Mouse (Mus musculus): ENCODE measurements around the gene Msi2. TPM values are rescaled to one million over a fixed set of nuclear protein-coding genes. Genes with fewer than 3 reads are reported as not detected.

The Msi2 gene
- polyA plus RNA-seq, 1 experiment from 2014 or later, result 41.0 TPM

DNA sequence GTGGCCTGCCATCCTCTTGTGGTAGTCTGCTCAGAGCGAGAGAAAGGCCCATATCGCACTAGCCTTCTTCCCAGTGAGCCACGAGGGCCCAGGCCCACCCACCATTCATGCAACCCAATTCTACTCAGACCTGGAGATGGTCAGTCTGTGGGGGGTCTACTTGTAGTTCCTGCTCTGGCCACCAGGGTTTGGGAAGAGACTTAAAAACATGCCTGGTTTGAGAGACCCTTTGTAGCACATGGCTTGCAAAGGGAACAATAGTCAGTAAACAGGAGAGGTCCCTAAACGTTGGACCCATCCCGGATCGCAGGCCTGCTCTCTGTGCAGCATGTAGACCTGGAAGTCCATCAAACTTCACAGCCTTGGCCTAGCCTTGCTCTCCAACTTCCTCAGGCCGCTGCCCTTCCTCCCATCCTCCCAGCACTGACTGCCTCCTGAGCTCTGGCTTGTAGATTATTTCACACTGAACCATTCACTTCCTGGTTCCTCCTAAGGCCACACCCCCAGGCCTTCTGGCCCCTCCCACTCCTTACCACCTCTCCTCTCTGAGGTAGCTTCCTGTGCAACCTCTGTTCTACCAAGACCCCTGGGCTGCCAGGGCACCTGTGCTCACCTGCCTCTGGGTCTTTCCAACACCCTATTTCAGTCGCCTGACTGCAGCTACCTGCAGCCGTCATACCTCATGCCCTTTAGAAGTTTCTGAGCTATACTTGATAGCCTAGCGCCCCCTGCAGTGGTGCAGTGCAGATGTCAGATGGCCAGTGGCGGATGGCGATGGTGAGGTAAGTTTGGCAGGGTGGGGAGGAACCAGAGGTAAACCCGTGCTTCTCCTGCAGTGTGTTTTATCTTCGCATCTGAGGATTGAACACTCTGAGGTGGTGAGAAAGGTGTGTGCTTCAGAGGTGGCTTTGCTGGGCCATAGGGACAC lies 410.4 kb downstream of the Msi2 start:
- no peaks in the 10 kb centered on the region for H3K36me3 ChIP-seq
- WGBS, result 86% methylated on average over 14 of the region's 14 CpGs
- peak overlapping the region; percentile 74 for H3K27ac ChIP-seq
- peaks cover 50% of the 10 kb centered on the region for H3K4me1 ChIP-seq (replicated peaks)
- no peak overlapping the region for H3K9ac ChIP-seq (replicated peaks)
- no peaks in the 10 kb centered on the region for H3K27me3 ChIP-seq
- no peak overlapping the region for H3K4me3 ChIP-seq (replicated peaks)
- no peak for ATAC-seq
- no peaks in the 10 kb centered on the region for H3K9me3 ChIP-seq
- H3K4me2 ChIP-seq (replicated peaks), result no peak overlapping the region

DNA sequence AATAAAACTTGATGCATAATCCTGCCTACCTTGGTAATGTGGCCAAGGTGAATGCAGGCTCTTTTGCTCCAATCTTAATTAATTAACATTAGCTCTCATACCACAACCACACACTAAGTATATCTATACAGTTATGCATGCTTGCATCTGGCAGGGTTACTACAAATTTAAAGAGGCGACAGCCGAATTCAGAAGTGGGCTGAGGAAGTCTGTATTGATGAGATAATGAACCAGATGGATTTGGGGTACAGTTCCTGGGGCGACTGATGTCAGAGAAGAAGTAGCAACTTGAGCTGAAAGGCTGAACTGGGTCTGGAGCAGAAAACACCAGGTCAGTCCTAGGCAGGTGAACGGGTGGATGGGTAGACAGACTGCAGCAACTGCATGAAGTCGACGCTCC lies 412.6 kb downstream of the Msi2 start:
- no peak overlapping the region for H3K9ac ChIP-seq (replicated peaks)
- H3K9me3 ChIP-seq, result no peaks in the 10 kb centered on the region
- no peak overlapping the region for H3K27ac ChIP-seq
- no peak for ATAC-seq
- H3K4me2 ChIP-seq (replicated peaks), result no peak overlapping the region
- no peak overlapping the region for H3K4me3 ChIP-seq (replicated peaks)
- 91% methylated on average over 6 of the region's 6 CpGs for WGBS
- H3K4me1 ChIP-seq (replicated peaks), result peaks cover 44% of the 10 kb centered on the region
- H3K36me3 ChIP-seq, result no peaks in the 10 kb centered on the region
- no peaks in the 10 kb centered on the region for H3K27me3 ChIP-seq

DNA sequence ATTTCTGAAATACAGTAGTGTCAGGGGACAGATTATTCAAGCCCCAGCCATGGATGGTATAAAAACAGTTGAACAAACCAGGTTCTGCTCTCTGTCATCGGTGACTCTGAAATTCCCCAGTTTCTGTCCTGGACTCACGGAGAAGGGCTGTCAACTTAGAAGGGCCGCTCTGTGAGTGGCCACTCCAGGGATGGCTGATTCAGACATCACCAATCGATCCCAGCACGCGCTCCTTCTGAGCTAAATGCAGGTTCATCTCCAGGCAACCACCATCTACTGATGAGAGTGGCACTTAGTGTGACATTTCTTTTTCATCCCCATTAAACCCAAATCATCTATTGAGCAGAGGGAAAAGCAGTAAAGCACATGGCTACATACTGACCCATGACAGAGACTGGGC lies 416.7 kb downstream of the Msi2 start:
- Histone ChIP-seq H3K36me3 (no peaks in the 10 kb centered on the region), H3K9ac (replicated peaks) (no peak overlapping the region), H3K4me2 (replicated peaks) (peak overlapping the region; percentile 13; the same call in 1 of the 2 replicates), H3K4me3 (replicated peaks) (no peak overlapping the region), H3K9me3 (no peaks in the 10 kb centered on the region), H3K27me3 (no peaks in the 10 kb centered on the region), H3K4me1 (replicated peaks) (peaks cover 29% of the 10 kb centered on the region), H3K27ac (no peak overlapping the region)
- ATAC-seq, result no peak
- 47% methylated on average over 6 of the region's 6 CpGs for WGBS

DNA sequence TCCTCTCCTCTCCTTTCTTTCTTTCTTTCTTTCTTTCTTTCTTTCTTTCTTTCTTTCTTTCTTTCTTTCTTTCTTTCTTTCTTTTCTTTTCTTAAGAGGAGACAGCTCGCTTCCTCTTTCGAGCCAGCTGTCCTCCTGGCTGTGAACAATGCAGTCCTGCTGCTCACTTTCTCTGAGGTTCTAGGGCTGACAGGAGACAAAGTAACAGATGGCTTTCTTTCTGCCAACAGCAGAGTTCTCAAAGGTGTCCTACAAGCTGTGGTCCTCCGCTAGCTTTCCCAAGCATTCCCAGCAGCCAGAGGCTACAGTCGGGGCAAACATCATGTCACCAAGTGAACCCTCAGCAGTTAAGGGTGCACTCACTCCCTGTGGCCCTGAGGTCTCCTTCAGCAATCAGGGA lies 419.0 kb downstream of the Msi2 start:
- no peak overlapping the region for H3K4me2 ChIP-seq (replicated peaks)
- 57% methylated on average over 4 of the region's 4 CpGs for WGBS
- no peak for ATAC-seq

DNA sequence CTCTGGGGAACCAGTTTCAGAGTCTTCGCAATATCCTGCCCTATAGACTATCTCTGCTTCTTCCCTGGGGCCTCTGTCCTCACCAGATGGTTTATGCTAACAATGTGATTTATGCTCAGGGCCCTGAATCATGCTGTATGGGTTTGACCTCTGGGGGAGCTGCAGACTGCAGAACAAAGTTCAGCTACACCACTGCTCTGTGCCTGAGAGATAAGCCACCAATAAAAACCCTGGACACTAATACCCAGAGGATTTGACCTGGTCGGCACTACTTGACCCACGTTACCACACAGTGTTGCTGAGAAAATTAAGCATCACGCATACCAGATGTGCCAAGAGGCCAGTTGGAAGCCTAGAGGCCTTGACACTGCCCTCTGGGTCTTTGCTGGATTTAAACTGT lies 420.8 kb downstream of the Msi2 start:
- H3K9me3 ChIP-seq, result no peaks in the 10 kb centered on the region
- peak; percentile 69; the same call in 1 of the 2 replicates for ATAC-seq
- H3K4me2 ChIP-seq (replicated peaks), result no peak overlapping the region
- H3K27ac ChIP-seq, result no peak overlapping the region
- 51% methylated on average over 4 of the region's 4 CpGs for WGBS
- no peaks in the 10 kb centered on the region for H3K27me3 ChIP-seq
- H3K4me1 ChIP-seq (replicated peaks), result peaks cover 50% of the 10 kb centered on the region
- no peak overlapping the region for H3K4me3 ChIP-seq (replicated peaks)
- H3K9ac ChIP-seq (replicated peaks), result no peak overlapping the region
- no peaks in the 10 kb centered on the region for H3K36me3 ChIP-seq

More for the DNA sequence above, 419.0 kb downstream of the Msi2 start:
- Histone ChIP-seq H3K9ac (replicated peaks) (no peak overlapping the region), H3K36me3 (no peaks in the 10 kb centered on the region), H3K27ac (no peak overlapping the region), H3K4me1 (replicated peaks) (peaks cover 38% of the 10 kb centered on the region), H3K9me3 (no peaks in the 10 kb centered on the region), H3K4me3 (replicated peaks) (no peak overlapping the region), H3K27me3 (no peaks in the 10 kb centered on the region)

DNA sequence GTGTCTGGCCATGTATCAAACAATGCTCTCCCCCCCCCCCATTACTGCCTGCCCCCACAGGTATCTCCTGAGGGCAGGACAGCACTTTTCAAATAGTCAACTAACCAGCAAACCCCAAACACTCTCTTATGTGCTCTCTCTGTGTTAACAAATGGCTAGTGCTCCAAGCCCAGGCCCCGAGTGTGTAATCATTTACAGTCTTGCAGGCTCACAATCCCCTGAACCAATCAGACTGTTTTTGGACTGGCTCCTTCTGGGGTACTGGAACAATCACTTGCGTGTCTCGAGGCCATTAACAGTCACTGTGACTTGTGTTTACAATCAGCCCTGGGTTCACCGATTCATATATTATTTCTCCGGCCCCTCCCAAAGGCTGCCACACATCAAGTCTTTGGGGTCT lies 423.0 kb downstream of the Msi2 start:
- no peak overlapping the region for H3K27ac ChIP-seq
- no peak overlapping the region for H3K9ac ChIP-seq (replicated peaks)
- no peak overlapping the region for H3K4me3 ChIP-seq (replicated peaks)
- 72% methylated on average over 5 of the region's 5 CpGs for WGBS
- ATAC-seq, result no peak
- H3K4me2 ChIP-seq (replicated peaks), result no peak overlapping the region
- peaks cover 49% of the 10 kb centered on the region for H3K4me1 ChIP-seq (replicated peaks)
- H3K9me3 ChIP-seq, result no peaks in the 10 kb centered on the region
- no peaks in the 10 kb centered on the region for H3K36me3 ChIP-seq
- H3K27me3 ChIP-seq, result no peaks in the 10 kb centered on the region

DNA sequence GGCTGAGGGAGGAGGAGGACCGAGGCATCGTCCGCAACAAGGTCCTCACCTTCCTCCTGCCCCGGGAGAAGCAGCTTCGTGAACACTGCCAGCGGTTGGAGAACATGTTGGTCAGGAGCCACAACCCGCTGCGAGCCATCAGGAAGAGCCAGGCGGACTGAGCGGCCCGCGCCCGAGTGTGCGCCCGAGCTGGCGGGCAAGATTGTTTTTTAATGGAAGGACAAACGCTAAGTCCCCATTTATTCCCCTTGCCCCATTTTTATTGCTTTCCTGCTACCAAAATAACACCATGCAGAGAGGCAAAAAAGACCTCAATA lies 424.0 kb downstream of the Msi2 start:
- Histone ChIP-seq H3K4me3 (replicated peaks) (peak overlapping the region; percentile 22), H3K27ac (peak overlapping the region; percentile 25; the same call in 1 of the 2 replicates), H3K27me3 (no peaks in the 10 kb centered on the region), H3K4me1 (replicated peaks) (peaks cover 43% of the 10 kb centered on the region), H3K9ac (replicated peaks) (peak overlapping the region; percentile 42; the same call in 1 of the 2 replicates), H3K36me3 (no peaks in the 10 kb centered on the region), H3K9me3 (no peaks in the 10 kb centered on the region), H3K4me2 (replicated peaks) (peak overlapping the region; percentile 50)
- ATAC-seq, result no peak
- WGBS, result 23% methylated on average over 17 of the region's 17 CpGs

DNA sequence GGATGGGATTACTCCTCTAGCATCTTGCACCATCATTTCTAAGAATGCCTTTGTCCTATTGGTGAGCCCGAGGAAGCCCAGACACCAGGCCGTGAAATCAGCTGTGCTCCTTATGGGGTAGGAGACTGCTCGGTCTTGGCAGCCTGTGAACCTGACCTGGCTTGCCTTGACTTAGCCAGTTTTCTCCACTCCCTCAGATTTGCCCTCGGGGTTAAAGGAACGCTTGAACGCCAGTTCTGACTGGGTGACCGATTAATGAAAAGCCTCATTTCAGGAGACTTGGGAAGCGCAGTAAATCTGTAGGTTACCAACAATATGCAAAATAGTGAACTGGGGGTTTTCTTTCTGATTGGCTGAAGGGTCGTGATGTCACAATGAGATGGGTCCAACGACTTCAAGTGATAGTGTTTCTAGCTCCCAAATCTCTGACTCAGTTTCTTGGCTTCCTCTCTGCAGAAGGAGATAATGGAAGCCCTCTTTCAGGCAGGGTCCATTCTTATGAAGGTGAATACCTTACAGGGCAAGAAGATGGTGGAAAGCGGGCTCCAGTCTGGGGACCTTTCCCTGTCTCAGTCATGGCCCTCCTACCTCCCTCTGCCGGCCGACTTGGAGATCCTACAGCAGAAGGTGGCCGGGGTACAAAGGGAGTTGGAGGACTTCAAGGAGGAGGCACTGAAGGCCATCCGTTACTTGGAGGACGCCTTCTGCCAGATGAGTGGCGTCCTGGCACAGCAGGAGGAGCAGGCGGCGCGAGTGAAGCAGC lies 424.5 kb downstream of the Msi2 start, which contains the start of gene Ccdc182:
Gene Ccdc182 (plus strand): TSS at position 428 of the 763 bp plus-strand sequence.
- H3K4me2 ChIP-seq (replicated peaks), result peak within 1 kb of the TSS; percentile 50
- no peaks in the 10 kb centered on the region for H3K27me3 ChIP-seq
- no peaks in the 10 kb centered on the region for H3K9me3 ChIP-seq
- WGBS, result 34% methylated on average over 20 of the region's 20 CpGs
- H3K4me1 ChIP-seq (replicated peaks), result peaks cover 47% of the 10 kb centered on the region
- H3K27ac ChIP-seq, result peak within 1 kb of the TSS; percentile 25; the same call in 1 of the 2 replicates
- peak within 1 kb of the TSS; percentile 42; the same call in 1 of the 2 replicates for H3K9ac ChIP-seq (replicated peaks)
- ATAC-seq, result no peak
- H3K36me3 ChIP-seq, result no peaks in the 10 kb centered on the region
- peak within 1 kb of the TSS; percentile 22 for H3K4me3 ChIP-seq (replicated peaks)

DNA sequence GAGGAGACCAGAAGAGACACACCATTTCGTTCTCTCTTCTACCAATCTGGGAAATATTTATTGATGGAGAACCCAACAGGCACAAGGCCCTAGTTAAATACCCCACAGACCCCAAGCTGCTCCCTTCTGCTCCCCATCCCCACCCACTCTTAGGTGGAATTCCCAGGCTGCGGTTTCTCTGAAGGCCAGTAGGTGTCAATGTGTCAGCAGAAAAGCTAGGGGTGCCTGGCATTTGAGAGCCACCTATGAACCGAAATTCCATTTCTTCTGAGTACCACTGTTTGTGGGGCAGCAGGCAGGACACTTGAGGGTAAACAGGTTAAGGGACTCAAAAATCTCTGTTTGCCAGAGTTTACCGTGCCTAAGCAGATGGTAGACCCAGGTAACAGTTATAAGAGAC lies 426.6 kb downstream of the Msi2 start:
- Histone ChIP-seq H3K36me3 (no peaks in the 10 kb centered on the region), H3K4me3 (replicated peaks) (no peak overlapping the region), H3K4me1 (replicated peaks) (peaks cover 48% of the 10 kb centered on the region), H3K9ac (replicated peaks) (no peak overlapping the region), H3K27me3 (no peaks in the 10 kb centered on the region), H3K9me3 (no peaks in the 10 kb centered on the region), H3K27ac (no peak overlapping the region), H3K4me2 (replicated peaks) (no peak overlapping the region)
- ATAC-seq, result no peak
- 40% methylated on average over 4 of the region's 4 CpGs for WGBS

DNA sequence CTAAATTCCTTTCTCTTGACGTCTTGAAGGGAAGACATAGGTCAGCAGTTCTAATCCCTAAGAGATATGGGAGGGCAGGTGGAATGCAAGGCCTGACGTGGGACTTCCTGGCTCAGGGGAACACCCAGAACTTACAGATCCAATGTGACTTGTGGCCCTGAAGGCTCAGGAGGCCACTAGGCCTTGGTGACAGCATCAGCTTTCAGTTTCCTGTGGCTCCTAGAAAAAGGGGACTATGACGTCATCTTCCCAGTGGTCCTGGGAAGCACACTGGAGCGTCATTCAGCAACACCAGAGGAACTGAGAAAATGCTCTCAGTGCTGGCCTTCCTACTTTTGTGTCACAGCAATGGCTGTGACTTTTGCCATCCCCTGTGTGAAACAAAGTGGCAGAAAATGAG lies 427.1 kb downstream of the Msi2 start:
- Histone ChIP-seq H3K4me3 (replicated peaks) (no peak overlapping the region), H3K27ac (no peak overlapping the region), H3K9me3 (no peaks in the 10 kb centered on the region), H3K36me3 (no peaks in the 10 kb centered on the region), H3K27me3 (no peaks in the 10 kb centered on the region), H3K9ac (replicated peaks) (no peak overlapping the region), H3K4me2 (replicated peaks) (no peak overlapping the region), H3K4me1 (replicated peaks) (peaks cover 50% of the 10 kb centered on the region)
- ATAC-seq, result no peak
- WGBS, result 75% methylated on average over 4 of the region's 4 CpGs

Measured in midbrain, embryonic 13.5 days (tissue).